Mouse (Mus musculus) small intestine, adult 2 months (tissue): ENCODE data around the gene Tdrd7.

Experiments used
- CTCF ChIP-seq: fragments of 200-500 bp; IDR thresholded peaks from 2 replicates; pipeline ENCODE4 v1.5.1; 2012; ENCODE audit warnings: low read depth, mild to moderate bottlenecking, control low read depth, inconsistent platforms, low read length, moderate library complexity, mixed read lengths; ENCODE audit not compliant: insufficient replicate concordance, insufficient read length; ENCODE audit errors: extremely low read depth
- POLR2A ChIP-seq: fragments of 200-500 bp; IDR thresholded peaks from 2 replicates; pipeline ENCODE4 v1.6.1; 2012; ENCODE audit warnings: low read depth, mild to moderate bottlenecking, control low read depth, inconsistent platforms, low read length, moderate library complexity

DNA sequence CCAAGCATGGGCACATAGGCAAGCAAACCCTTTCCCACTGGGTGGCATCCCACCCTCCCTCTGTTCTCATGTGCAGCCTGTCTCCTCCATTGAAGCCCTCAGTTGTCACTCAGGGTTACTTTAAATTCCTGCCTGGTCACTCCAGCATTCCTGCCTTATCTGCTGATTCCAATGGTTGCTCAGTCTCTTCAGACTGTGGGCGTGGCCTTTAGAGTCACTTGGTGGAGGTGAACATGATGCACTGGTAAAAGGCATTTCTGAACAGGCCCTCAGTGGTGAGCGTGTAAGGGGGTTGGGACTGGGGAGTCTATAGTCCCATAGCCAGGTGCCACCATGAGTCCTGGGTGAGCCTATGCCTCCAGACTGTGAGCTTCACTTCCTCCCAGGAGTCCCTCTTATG is 68.1 kb downstream of the Tdrd7 start:
- TF ChIP-seq POLR2A (no peak), CTCF (no peak)
